Mouse (Mus musculus): Measurements from ENCODE around the gene Stat1. TPM values are rescaled to one million over a fixed set of nuclear protein-coding genes. Genes with fewer than 3 reads are reported as not detected.

Stat1 gene
- polyA plus RNA-seq, 1 experiment from 2014 or later: 15.8 TPM

GRCm38 (mm10) chr1:52120191-52120590 is 951 bp downstream of the Stat1 start:
- WGBS: 38% methylated on average over 10 of the region's 10 CpGs

DNA sequence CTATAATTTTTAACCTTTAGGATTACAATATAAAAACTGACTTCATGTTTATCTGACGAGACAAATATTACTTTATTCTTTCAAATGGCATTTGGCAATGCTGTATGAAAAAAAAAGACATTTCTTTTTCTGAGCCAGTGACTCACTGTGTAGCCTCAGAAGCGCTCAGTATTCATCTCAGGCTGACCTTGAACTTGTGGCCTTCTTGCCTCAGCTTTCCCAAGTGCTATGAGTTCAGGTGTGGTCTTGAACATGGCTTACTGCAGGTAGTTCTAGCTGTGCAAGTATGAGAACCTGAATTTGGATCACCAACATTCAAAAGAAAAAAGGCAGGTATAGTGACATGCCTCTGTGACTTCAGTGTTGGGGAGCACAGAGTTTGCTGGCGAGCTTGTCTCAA is 1.8 kb downstream of the Stat1 start:
- Histone ChIP-seq H3K9me3 (ENCODE audit: control insufficient read depth, low read length) (no peaks in the 10 kb centered on the region), H3K27me3 (ENCODE audit: control insufficient read depth, insufficient read depth, low read length) (no peaks in the 10 kb centered on the region), H3K4me3 (ENCODE audit: low read depth, low read length) (no peak overlapping the region), H3K27ac (ENCODE audit: low read depth, low read length) (no peak overlapping the region), H3K4me1 (ENCODE audit: control insufficient read depth, insufficient read depth, low read length) (0 out of 2 replicates have a peak, but pooled peaks cover 2% of the 10 kb centered on the region), H3K9ac (ENCODE audit: low read length) (no peak overlapping the region), H3K4me2 (ENCODE audit: low read depth) (no peak overlapping the region), H3K36me3 (ENCODE audit: control insufficient read depth, insufficient read depth, low read length) (no peaks in the 10 kb centered on the region)
- DNase-seq (ENCODE audit: low spot score): no peak
- no peak for ATAC-seq (ENCODE audit: insufficient read depth, low FRiP score, low TSS enrichment)
- WGBS: 85% methylated on average over 3 of the region's 3 CpGs

More at GRCm38 (mm10) chr1:52120191-52120590, 951 bp downstream of the Stat1 start:
- DNase-seq (ENCODE audit: low spot score) (no peak), ATAC-seq (ENCODE audit: insufficient read depth, low FRiP score, low TSS enrichment) (no peak)
- Histone ChIP-seq H3K4me3 (ENCODE audit: low read depth, low read length) (peak overlapping the region; percentile 76), H3K27me3 (ENCODE audit: control insufficient read depth, insufficient read depth, low read length) (no peaks in the 10 kb centered on the region), H3K4me1 (ENCODE audit: control insufficient read depth, insufficient read depth, low read length) (0 out of 2 replicates have a peak, but pooled peaks cover 2% of the 10 kb centered on the region), H3K36me3 (ENCODE audit: control insufficient read depth, insufficient read depth, low read length) (no peaks in the 10 kb centered on the region), H3K9me3 (ENCODE audit: control insufficient read depth, low read length) (no peaks in the 10 kb centered on the region), H3K27ac (ENCODE audit: low read depth, low read length) (no peak overlapping the region), H3K4me2 (ENCODE audit: low read depth) (peak overlapping the region; percentile 90), H3K9ac (ENCODE audit: low read length) (peak overlapping the region; percentile 64)

GRCm38 (mm10) chr1:52124818-52125217 is 5.6 kb downstream of the Stat1 start:
- H3K27ac ChIP-seq (ENCODE audit: low read depth, low read length): no peak overlapping the region
- no peak overlapping the region for H3K9ac ChIP-seq (ENCODE audit: low read length)
- H3K4me2 ChIP-seq (ENCODE audit: low read depth): no peak overlapping the region
- 69% methylated on average over 3 of the region's 3 CpGs for WGBS
- H3K4me3 ChIP-seq (ENCODE audit: low read depth, low read length): no peak overlapping the region
- no peak for ATAC-seq (ENCODE audit: insufficient read depth, low FRiP score, low TSS enrichment)
- DNase-seq (ENCODE audit: low spot score): no peak
- no peaks in the 10 kb centered on the region for H3K27me3 ChIP-seq (ENCODE audit: control insufficient read depth, insufficient read depth, low read length)
- 0 out of 2 replicates have a peak, but pooled peaks cover 1% of the 10 kb centered on the region for H3K4me1 ChIP-seq (ENCODE audit: control insufficient read depth, insufficient read depth, low read length)
- no peaks in the 10 kb centered on the region for H3K9me3 ChIP-seq (ENCODE audit: control insufficient read depth, low read length)
- peaks cover 2% of the 10 kb centered on the region; the same call in 1 of the 2 replicates for H3K36me3 ChIP-seq (ENCODE audit: control insufficient read depth, insufficient read depth, low read length)

GRCm38 (mm10) chr1:52127350-52127749 is 8.1 kb downstream of the Stat1 start:
- WGBS: 93% methylated on average over 6 of the region's 6 CpGs

GRCm38 (mm10) chr1:52129794-52130193 is 10.6 kb downstream of the Stat1 start:
- no peak for ATAC-seq (ENCODE audit: insufficient read depth, low FRiP score, low TSS enrichment)

More at GRCm38 (mm10) chr1:52127350-52127749, 8.1 kb downstream of the Stat1 start:
- Histone ChIP-seq H3K27me3 (ENCODE audit: control insufficient read depth, insufficient read depth, low read length) (no peaks in the 10 kb centered on the region), H3K36me3 (ENCODE audit: control insufficient read depth, insufficient read depth, low read length) (peaks cover 2% of the 10 kb centered on the region; the same call in 1 of the 2 replicates), H3K4me3 (ENCODE audit: low read depth, low read length) (no peak overlapping the region), H3K9ac (ENCODE audit: low read length) (no peak overlapping the region), H3K4me2 (ENCODE audit: low read depth) (no peak overlapping the region), H3K4me1 (ENCODE audit: control insufficient read depth, insufficient read depth, low read length) (no peaks in the 10 kb centered on the region), H3K27ac (ENCODE audit: low read depth, low read length) (no peak overlapping the region), H3K9me3 (ENCODE audit: control insufficient read depth, low read length) (no peaks in the 10 kb centered on the region)
- no peak for ATAC-seq (ENCODE audit: insufficient read depth, low FRiP score, low TSS enrichment)
- no peak for DNase-seq (ENCODE audit: low spot score)

DNA sequence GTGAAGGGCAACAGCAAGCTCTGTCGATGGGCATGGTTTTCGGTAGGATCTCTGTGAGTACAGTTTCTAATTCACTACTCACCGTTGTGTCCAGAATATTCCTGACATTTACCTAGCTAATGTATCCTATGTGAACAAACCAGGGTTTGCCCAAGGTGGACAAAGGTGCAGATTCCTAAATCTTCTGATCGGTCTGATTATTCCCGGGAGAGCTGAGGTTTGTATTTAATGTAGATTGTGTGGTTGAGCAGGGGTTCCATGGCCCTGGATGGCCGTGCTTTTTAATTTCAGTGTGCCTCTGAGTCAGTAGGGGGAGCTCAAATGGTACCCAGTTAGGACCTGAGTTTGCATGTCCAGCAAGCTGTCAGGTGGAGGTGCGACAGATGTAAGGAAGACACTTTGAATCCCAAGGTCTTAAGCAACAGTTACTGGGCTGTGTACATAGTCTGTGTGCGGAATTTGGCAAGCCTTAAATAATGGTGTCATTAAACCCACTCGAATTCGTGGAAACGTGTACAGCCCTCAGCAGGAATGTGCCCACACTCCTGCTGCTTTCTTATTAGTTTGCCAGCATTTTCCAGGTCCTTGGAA is 12.6 kb downstream of the Stat1 start:
- Histone ChIP-seq H3K27ac (ENCODE audit: low read depth, low read length) (no peak overlapping the region), H3K36me3 (ENCODE audit: control insufficient read depth, insufficient read depth, low read length) (no peaks in the 10 kb centered on the region), H3K4me3 (ENCODE audit: low read depth, low read length) (no peak overlapping the region), H3K27me3 (ENCODE audit: control insufficient read depth, insufficient read depth, low read length) (no peaks in the 10 kb centered on the region), H3K4me1 (ENCODE audit: control insufficient read depth, insufficient read depth, low read length) (no peaks in the 10 kb centered on the region), H3K9ac (ENCODE audit: low read length) (no peak overlapping the region), H3K4me2 (ENCODE audit: low read depth) (no peak overlapping the region), H3K9me3 (ENCODE audit: control insufficient read depth, low read length) (no peaks in the 10 kb centered on the region)
- WGBS: 85% methylated on average over 11 of the region's 11 CpGs
- ATAC-seq (ENCODE audit: insufficient read depth, low FRiP score, low TSS enrichment): no peak
- no peak for DNase-seq (ENCODE audit: low spot score)

More at GRCm38 (mm10) chr1:52129794-52130193, 10.6 kb downstream of the Stat1 start:
- Histone ChIP-seq H3K27me3 (ENCODE audit: control insufficient read depth, insufficient read depth, low read length) (no peaks in the 10 kb centered on the region), H3K9me3 (ENCODE audit: control insufficient read depth, low read length) (no peaks in the 10 kb centered on the region), H3K9ac (ENCODE audit: low read length) (no peak overlapping the region), H3K4me1 (ENCODE audit: control insufficient read depth, insufficient read depth, low read length) (no peaks in the 10 kb centered on the region), H3K4me3 (ENCODE audit: low read depth, low read length) (no peak overlapping the region), H3K36me3 (ENCODE audit: control insufficient read depth, insufficient read depth, low read length) (peaks cover 2% of the 10 kb centered on the region; the same call in 1 of the 2 replicates), H3K27ac (ENCODE audit: low read depth, low read length) (no peak overlapping the region), H3K4me2 (ENCODE audit: low read depth) (no peak overlapping the region)
- no peak for DNase-seq (ENCODE audit: low spot score)
- WGBS: 67% methylated on average over 6 of the region's 6 CpGs

DNA sequence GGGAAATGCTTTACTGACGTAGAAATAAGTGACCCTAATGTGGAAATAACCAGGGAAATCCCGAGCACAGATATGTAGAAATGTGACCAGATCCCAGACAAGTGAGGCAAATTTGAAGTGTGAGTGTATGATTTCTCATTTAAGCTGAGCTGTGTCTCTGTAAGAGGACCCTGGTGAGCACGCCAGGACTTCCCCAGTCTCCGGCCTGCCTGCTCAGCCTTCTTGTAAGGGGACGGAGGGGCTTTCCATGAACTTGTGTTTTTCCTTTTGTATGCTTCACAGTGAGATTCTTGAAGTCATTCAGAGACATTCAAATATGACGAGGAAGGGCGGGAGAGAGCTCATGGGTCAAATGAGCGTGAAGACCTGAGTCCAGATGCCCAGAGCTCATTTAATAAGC is 14.0 kb downstream of the Stat1 start:
- no peaks in the 10 kb centered on the region for H3K36me3 ChIP-seq (ENCODE audit: control insufficient read depth, insufficient read depth, low read length)
- H3K9ac ChIP-seq (ENCODE audit: low read length): no peak overlapping the region
- H3K4me3 ChIP-seq (ENCODE audit: low read depth, low read length): no peak overlapping the region
- no peak overlapping the region for H3K27ac ChIP-seq (ENCODE audit: low read depth, low read length)
- no peak for DNase-seq (ENCODE audit: low spot score)
- no peaks in the 10 kb centered on the region for H3K9me3 ChIP-seq (ENCODE audit: control insufficient read depth, low read length)
- no peak for ATAC-seq (ENCODE audit: insufficient read depth, low FRiP score, low TSS enrichment)
- H3K4me1 ChIP-seq (ENCODE audit: control insufficient read depth, insufficient read depth, low read length): no peaks in the 10 kb centered on the region
- H3K27me3 ChIP-seq (ENCODE audit: control insufficient read depth, insufficient read depth, low read length): no peaks in the 10 kb centered on the region
- no peak overlapping the region for H3K4me2 ChIP-seq (ENCODE audit: low read depth)
- WGBS: 79% methylated on average over 8 of the region's 8 CpGs

- DNase-seq (ENCODE audit: low spot score) (peak; percentile 43), ATAC-seq (ENCODE audit: insufficient read depth, low FRiP score, low TSS enrichment) (no peak)
- H3K4me2 ChIP-seq (ENCODE audit: low read depth): no peak overlapping the region
- no peaks in the 10 kb centered on the region for H3K9me3 ChIP-seq (ENCODE audit: control insufficient read depth, low read length)
- 73% methylated on average over 16 of the region's 16 CpGs for WGBS
- no peaks in the 10 kb centered on the region for H3K36me3 ChIP-seq (ENCODE audit: control insufficient read depth, insufficient read depth, low read length)
- no peak overlapping the region for H3K4me3 ChIP-seq (ENCODE audit: low read depth, low read length)
- no peaks in the 10 kb centered on the region for H3K4me1 ChIP-seq (ENCODE audit: control insufficient read depth, insufficient read depth, low read length)
- no peak overlapping the region for H3K27ac ChIP-seq (ENCODE audit: low read depth, low read length)
- H3K27me3 ChIP-seq (ENCODE audit: control insufficient read depth, insufficient read depth, low read length): no peaks in the 10 kb centered on the region
- no peak overlapping the region for H3K9ac ChIP-seq (ENCODE audit: low read length)
Observed at GRCm38 (mm10) chr1:52137292-52137691, 18.1 kb downstream of the Stat1 start.

DNA sequence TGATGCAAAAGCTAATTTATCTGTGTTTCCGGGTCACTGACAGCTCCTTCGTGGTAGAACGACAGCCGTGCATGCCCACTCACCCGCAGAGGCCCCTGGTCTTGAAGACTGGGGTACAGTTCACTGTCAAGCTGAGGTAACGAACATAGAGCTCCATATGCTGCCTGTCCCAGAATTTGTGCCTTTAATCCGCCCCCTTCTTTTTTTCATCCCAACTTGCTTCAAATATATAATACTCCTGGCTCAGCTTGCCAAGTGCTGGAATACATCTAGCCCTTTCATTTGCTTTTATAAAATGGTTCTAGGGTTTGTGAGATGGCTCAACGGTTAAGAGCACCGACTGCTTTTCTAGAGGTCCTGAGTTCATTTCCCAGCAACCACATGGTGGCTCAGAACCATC is 21.3 kb downstream of the Stat1 start:
- Histone ChIP-seq H3K4me1 (ENCODE audit: control insufficient read depth, insufficient read depth, low read length) (no peaks in the 10 kb centered on the region), H3K36me3 (ENCODE audit: control insufficient read depth, insufficient read depth, low read length) (no peaks in the 10 kb centered on the region), H3K4me3 (ENCODE audit: low read depth, low read length) (no peak overlapping the region), H3K9ac (ENCODE audit: low read length) (no peak overlapping the region), H3K27ac (ENCODE audit: low read depth, low read length) (no peak overlapping the region), H3K9me3 (ENCODE audit: control insufficient read depth, low read length) (no peaks in the 10 kb centered on the region), H3K4me2 (ENCODE audit: low read depth) (no peak overlapping the region), H3K27me3 (ENCODE audit: control insufficient read depth, insufficient read depth, low read length) (no peaks in the 10 kb centered on the region)
- DNase-seq (ENCODE audit: low spot score) (no peak), ATAC-seq (ENCODE audit: insufficient read depth, low FRiP score, low TSS enrichment) (no peak)
- WGBS: 89% methylated on average over 9 of the region's 9 CpGs

Data from neural tube, embryonic 11.5 days (tissue).